Mouse (Mus musculus): Measurements from ENCODE around the gene Vmn2r107. TPM values are rescaled to one million over a fixed set of nuclear protein-coding genes. Genes with fewer than 3 reads are reported as not detected.

The Vmn2r107 gene
- total RNA-seq (2014; fragmentation: Nextera tagmentation), result not detected in 2 replicates
- not detected in 2 replicates for total RNA-seq (2017)

- ATAC-seq (replicated peaks; ENCODE audit: poor library complexity, severe bottlenecking), result no peak
These were observed at the start of gene Vmn2r107 for GRCm38 (mm10) chr17:20344942-20345341. Gene Vmn2r107 (plus strand): TSS chr17:20345242.

GRCm38 (mm10) chr17:20305790-20306189, 39.3 kb upstream of the Vmn2r107 start:
- ATAC-seq (replicated peaks; ENCODE audit: poor library complexity, severe bottlenecking), result no peak

GRCm38 (mm10) chr17:20399105-20399504, 54.1 kb downstream of the Vmn2r107 start:
- ATAC-seq (replicated peaks; ENCODE audit: poor library complexity, severe bottlenecking), result no peak

GRCm38 (mm10) chr17:20413846-20414245, 68.8 kb downstream of the Vmn2r107 start, which contains the start of gene Vmn1r224:
Gene Vmn1r224 (plus strand): TSS chr17:20414146.
- no peak for ATAC-seq (replicated peaks; ENCODE audit: poor library complexity, severe bottlenecking)

Other genes starting within 250 kb of the Vmn2r107 start
- not detected in 2 replicates for gene Fpr-rs7, start 231.0 kb upstream of the Vmn2r107 start, total RNA-seq (2014; fragmentation: Nextera tagmentation)
- not detected in 2 replicates for gene Fpr-rs7, start 231.0 kb upstream of the Vmn2r107 start, total RNA-seq (2017)
- not detected in 2 replicates for gene Fpr-rs6, start 162.1 kb upstream of the Vmn2r107 start, total RNA-seq (2014; fragmentation: Nextera tagmentation)
- not detected in 2 replicates for gene Fpr-rs6, start 162.1 kb upstream of the Vmn2r107 start, total RNA-seq (2017)
- not detected in 2 replicates for gene Vmn2r105, start 110.2 kb upstream of the Vmn2r107 start, total RNA-seq (2014; fragmentation: Nextera tagmentation)
- gene Vmn2r105, start 110.2 kb upstream of the Vmn2r107 start, total RNA-seq (2017), result not detected in 2 replicates
- gene Vmn2r106, start 59.7 kb upstream of the Vmn2r107 start, total RNA-seq (2014; fragmentation: Nextera tagmentation), result not detected in 2 replicates
- gene Vmn2r106, start 59.7 kb upstream of the Vmn2r107 start, total RNA-seq (2017), result not detected in 2 replicates
- not detected in 2 replicates for gene Vmn1r224, start 68.9 kb downstream of the Vmn2r107 start, total RNA-seq (2014; fragmentation: Nextera tagmentation)
- gene Vmn1r224, start 68.9 kb downstream of the Vmn2r107 start, total RNA-seq (2017), result not detected in 2 replicates
- not detected in 2 replicates for gene Vmn2r108, start 136.1 kb downstream of the Vmn2r107 start, total RNA-seq (2014; fragmentation: Nextera tagmentation)
- not detected in 2 replicates for gene Vmn2r108, start 136.1 kb downstream of the Vmn2r107 start, total RNA-seq (2017)
- gene Vmn1r225, start 152.9 kb downstream of the Vmn2r107 start, total RNA-seq (2014; fragmentation: Nextera tagmentation), result not detected in 2 replicates
- not detected in 2 replicates for gene Vmn1r225, start 152.9 kb downstream of the Vmn2r107 start, total RNA-seq (2017)
- gene Vmn2r109, start 219.5 kb downstream of the Vmn2r107 start, total RNA-seq (2014; fragmentation: Nextera tagmentation), result not detected in 2 replicates
- not detected in 2 replicates for gene Vmn2r109, start 219.5 kb downstream of the Vmn2r107 start, total RNA-seq (2017)